Mouse (Mus musculus) left cerebral cortex, adult 2 months (tissue): Measurements from ENCODE around the gene Tecpr1. TPM values are rescaled to one million over a fixed set of nuclear protein-coding genes. Genes with fewer than 3 reads are reported as not detected.

ENCODE experiments used
- DNase-seq, 2 experiments: peaks; one replicate each; pipeline ENCODE4 v3.0.0; 2021 to 2022; ENCODE audit warnings: low spot score in 2 of 2, mixed read lengths in 1 of 2; ENCODE audit errors: extremely low spot score in 1 of 2
- H3K27ac ChIP-seq: fragments of 200-600 bp; 2 replicates; pipeline ENCODE4 v1.8.1; 2022
- H3K4me3 ChIP-seq: fragments of 200-600 bp; 2 replicates; pipeline ENCODE4 v1.8.1; 2022
- CTCF ChIP-seq: fragments of 200-600 bp; IDR thresholded peaks from 2 replicates; pipeline ENCODE4 v1.8.1; 2022; ENCODE audit warnings: antibody characterized with exemption, mild to moderate bottlenecking, moderate library complexity
- intact Hi-C: fragments of 180-260 bp; cut with DNase I; formaldehyde crosslinking; loops from one replicate; pipeline ENCODE4 v1.15.1; 2025
- total RNA-seq, 2 experiments: library from RNA; stranded (reverse); gene quantifications; 2 replicates each; pipeline ENCODE4 v1.2.3; 2021

Tecpr1 gene
- total RNA-seq, 2 experiments from 2014 or later: 95.3 to 103 TPM

- TF ChIP-seq CTCF: no peak
- DNase-seq: no peak
- intact Hi-C loops: no loop called here
- Histone ChIP-seq H3K27ac (no peak overlapping the region), H3K4me3 (no peak overlapping the region)
These were observed 19.1 kb downstream of the Tecpr1 start for GRCm38 (mm10) chr5:144204303-144204702.

- no peak overlapping the region for H3K4me3 ChIP-seq
- no peak for TF ChIP-seq CTCF
- no peak overlapping the region for H3K27ac ChIP-seq
- intact Hi-C loops: no loop called here
- no peak for DNase-seq
These were observed 19.9 kb downstream of the Tecpr1 start for GRCm38 (mm10) chr5:144203398-144203959.

- Histone ChIP-seq H3K27ac (no peak overlapping the region), H3K4me3 (no peak overlapping the region)
- DNase-seq: no peak
- intact Hi-C loops: no loop called here
- peak; percentile 23 for TF ChIP-seq CTCF
These were observed 21.0 kb downstream of the Tecpr1 start for GRCm38 (mm10) chr5:144202430-144202829.

- TF ChIP-seq CTCF: no peak
- H3K4me3 ChIP-seq: no peak overlapping the region
- intact Hi-C loops: no loop called here
- no peak overlapping the region for H3K27ac ChIP-seq
- DNase-seq: no peak
These were observed 22.8 kb downstream of the Tecpr1 start for GRCm38 (mm10) chr5:144200616-144201015.

- TF ChIP-seq CTCF: no peak
- H3K27ac ChIP-seq: no peak overlapping the region
- intact Hi-C loops: no loop called here
- no peak overlapping the region for H3K4me3 ChIP-seq
- DNase-seq: no peak
These were observed 27.8 kb downstream of the Tecpr1 start for GRCm38 (mm10) chr5:144195567-144195966.

- no peak overlapping the region for H3K27ac ChIP-seq
- DNase-seq: no peak
- H3K4me3 ChIP-seq: no peak overlapping the region
- no peak for TF ChIP-seq CTCF
- intact Hi-C loops: no loop called here
These were observed 29.0 kb downstream of the Tecpr1 start for GRCm38 (mm10) chr5:144194416-144194815.

- DNase-seq: no peak
- intact Hi-C loops: no loop called here
- Histone ChIP-seq H3K27ac (no peak overlapping the region), H3K4me3 (no peak overlapping the region)
- no peak for TF ChIP-seq CTCF
These were observed 30.7 kb downstream of the Tecpr1 start for GRCm38 (mm10) chr5:144192673-144193072.

- H3K4me3 ChIP-seq: no peak overlapping the region
- intact Hi-C loops: no loop called here
- no peak overlapping the region for H3K27ac ChIP-seq
- no peak for TF ChIP-seq CTCF
- no peak for DNase-seq
These were observed 32.4 kb downstream of the Tecpr1 start for GRCm38 (mm10) chr5:144191026-144191425.

GRCm38 (mm10) chr5:144189950-144190583 is 33.3 kb downstream of the Tecpr1 start, which contains the start of gene Bhlha15:
Gene Bhlha15, plus strand, starts transcription at chr5:144190286.
- intact Hi-C loops: no loop called here
- Histone ChIP-seq H3K4me3 (0 out of 2 replicates have a peak within 1 kb of the TSS, but pooled peaks have one; percentile 11), H3K27ac (no peak within 1 kb of the TSS)
- no peak for TF ChIP-seq CTCF
- no peak for DNase-seq

- no peak for TF ChIP-seq CTCF
- Histone ChIP-seq H3K4me3 (no peak overlapping the region), H3K27ac (no peak overlapping the region)
- no peak for DNase-seq
- intact Hi-C loops: no loop called here
These were observed 34.1 kb downstream of the Tecpr1 start for GRCm38 (mm10) chr5:144189327-144189726.

- Histone ChIP-seq H3K27ac (no peak overlapping the region), H3K4me3 (no peak overlapping the region)
- TF ChIP-seq CTCF: no peak
- intact Hi-C loops: no loop called here
- DNase-seq: no peak
These were observed 35.0 kb downstream of the Tecpr1 start for GRCm38 (mm10) chr5:144188422-144188821.

GRCm38 (mm10) chr5:144184350-144185045 is 38.9 kb downstream of the Tecpr1 start:
- Histone ChIP-seq H3K27ac (no peak overlapping the region), H3K4me3 (no peak overlapping the region)
- intact Hi-C loops: no loop called here
- DNase-seq: no peak
- TF ChIP-seq CTCF: no peak
